Mouse (Mus musculus) hindbrain, embryonic 12.5 days (tissue): Measurements from ENCODE around the gene Wrap73. TPM values are rescaled to one million over a fixed set of nuclear protein-coding genes. Genes with fewer than 3 reads are reported as not detected.
A peak's percentile ranks its signal among the peaks of the same experiment; 100 is the strongest.

Experiments
- ATAC-seq: fragments of 200-750 bp; cut with Nextera tagmentation; 2 replicates; pipeline ENCODE4 v1.8.0; 2017; ENCODE audit warnings: moderate TSS enrichment; ENCODE audit not compliant: low FRiP score
- H3K27ac ChIP-seq: fragments of 300-500 bp; sonication (generic); 2 replicates; pipeline ENCODE4 v1.5.1; 2016; ENCODE audit warnings: mild to moderate bottlenecking
- H3K27me3 ChIP-seq: fragments of 300-500 bp; sonication (generic); 2 replicates; pipeline ENCODE4 v1.6.1; 2016; ENCODE audit warnings: mild to moderate bottlenecking
- H3K36me3 ChIP-seq: fragments of 300-500 bp; sonication (generic); 2 replicates; pipeline ENCODE4 v1.6.1; 2016; ENCODE audit warnings: mild to moderate bottlenecking
- H3K4me1 ChIP-seq: fragments of 300-500 bp; sonication (generic); 2 replicates; pipeline ENCODE4 v1.6.1; 2016
- H3K4me2 ChIP-seq: fragments of 300-500 bp; sonication (generic); replicated peaks from 2 replicates; pipeline ENCODE4 v1.6.1; 2016; ENCODE audit warnings: mild to moderate bottlenecking
- H3K4me3 ChIP-seq: fragments of 300-500 bp; sonication (generic); 2 replicates; pipeline ENCODE4 v1.5.1; 2016; ENCODE audit warnings: mild to moderate bottlenecking
- H3K9ac ChIP-seq: fragments of 300-500 bp; sonication (generic); 2 replicates; pipeline ENCODE4 v1.6.1; 2016; ENCODE audit warnings: mild to moderate bottlenecking, moderate library complexity
- H3K9me3 ChIP-seq: fragments of 300-500 bp; sonication (generic); replicated peaks from 2 replicates; pipeline ENCODE4 v1.6.1; 2016; ENCODE audit warnings: mild to moderate bottlenecking
- WGBS: fragments of 180-500 bp; shearing (Covaris S2); methylation state at CpG from one replicate; pipeline ENCODE4 v1.1.7; 2016; 5-methylcytosine and 5-hydroxymethylcytosine counted together
- polyA plus RNA-seq: library from polyadenylated mRNA; unstranded; fragments of >200 nt; fragmentation: Nextera tagmentation; extraction: Ambion mirVana; gene quantifications from 2 replicates; pipeline ENCODE4 v1.2.1, GENCODE M21; 2016

The Wrap73 gene
- polyA plus RNA-seq, 1 experiment from 2014 or later = 42.9 TPM

- 0 out of 2 replicates have a peak overlapping the region, but pooled peaks have one; percentile 1 for H3K4me3 ChIP-seq
- H3K9ac ChIP-seq = no peak overlapping the region
Observed at GRCm38 (mm10) chr4:154141009-154141867, 934 bp upstream of the Wrap73 start.

DNA sequence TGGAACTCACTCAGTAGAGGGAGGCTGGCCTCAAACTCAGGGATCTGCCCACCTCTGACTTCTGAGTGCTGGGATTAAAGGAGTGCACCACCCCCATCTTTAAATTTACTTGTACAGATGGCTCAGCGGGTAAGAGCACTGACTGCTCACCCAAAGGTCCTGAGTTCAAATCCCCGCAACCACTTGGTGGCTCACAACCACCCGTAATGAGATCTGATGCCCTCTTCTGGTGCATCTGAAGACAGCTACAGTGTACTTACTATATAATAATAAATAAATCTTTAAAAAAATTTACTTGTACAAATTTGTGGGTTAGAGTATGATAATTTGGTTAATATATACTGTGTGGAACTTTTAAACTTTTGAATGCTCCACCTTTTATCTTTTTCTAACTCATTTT, 2.5 kb downstream of the Wrap73 start:
- no peak for ATAC-seq
- peaks cover 20% of the 10 kb centered on the region for H3K27me3 ChIP-seq
- H3K9ac ChIP-seq = no peak overlapping the region
- no peak overlapping the region for H3K27ac ChIP-seq
- H3K9me3 ChIP-seq = no peaks in the 10 kb centered on the region
- no peak overlapping the region for H3K4me3 ChIP-seq
- no peak overlapping the region for H3K4me2 ChIP-seq
- peaks cover 23% of the 10 kb centered on the region for H3K36me3 ChIP-seq
- 83% methylated on average over 3 of the region's 3 CpGs for WGBS
- peaks cover 27% of the 10 kb centered on the region for H3K4me1 ChIP-seq

More at GRCm38 (mm10) chr4:154141009-154141867, 934 bp upstream of the Wrap73 start:
- Histone ChIP-seq H3K4me2 (peak overlapping the region; percentile 89), H3K9me3 (no peaks in the 10 kb centered on the region), H3K27me3 (peaks cover 55% of the 10 kb centered on the region), H3K4me1 (peaks cover 33% of the 10 kb centered on the region), H3K36me3 (peaks cover 2% of the 10 kb centered on the region; the same call in 1 of the 2 replicates), H3K27ac (no peak overlapping the region)
- no peak for ATAC-seq
- 1% methylated on average over 42 of the region's 42 CpGs for WGBS

GRCm38 (mm10) chr4:154146342-154146741, 4.2 kb downstream of the Wrap73 start:
- peaks cover 4% of the 10 kb centered on the region for H3K27me3 ChIP-seq
- peaks cover 37% of the 10 kb centered on the region for H3K36me3 ChIP-seq
- H3K9ac ChIP-seq = no peak overlapping the region
- H3K4me3 ChIP-seq = no peak overlapping the region
- H3K27ac ChIP-seq = no peak overlapping the region
- H3K4me2 ChIP-seq = no peak overlapping the region
- no peaks in the 10 kb centered on the region for H3K9me3 ChIP-seq
- no peak for ATAC-seq
- peaks cover 15% of the 10 kb centered on the region for H3K4me1 ChIP-seq
- WGBS = 85% methylated on average over 10 of the region's 10 CpGs

DNA sequence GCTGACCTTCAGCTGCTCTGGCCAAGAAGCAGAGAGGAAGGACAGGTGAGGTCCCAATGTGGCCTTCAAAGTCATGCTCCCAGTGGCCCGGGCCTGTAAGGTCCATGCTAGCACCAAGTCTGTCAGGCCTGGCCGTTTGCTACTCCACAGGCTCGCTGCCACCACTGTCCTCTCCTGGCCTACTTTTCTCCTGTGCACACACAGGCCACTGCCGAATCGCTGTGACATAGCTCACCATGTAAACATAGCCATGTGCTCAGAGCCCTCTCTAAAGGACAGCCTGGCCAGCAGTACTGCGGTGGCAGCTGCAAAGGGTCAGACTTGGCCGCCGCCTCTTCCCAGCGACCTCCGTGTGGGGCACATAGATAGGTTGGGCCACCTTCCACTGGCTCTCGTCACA, 11.9 kb downstream of the Wrap73 start:
- H3K36me3 ChIP-seq = peaks cover 86% of the 10 kb centered on the region
- no peak overlapping the region for H3K9ac ChIP-seq
- no peaks in the 10 kb centered on the region for H3K27me3 ChIP-seq
- no peaks in the 10 kb centered on the region for H3K9me3 ChIP-seq
- ATAC-seq = no peak
- H3K4me1 ChIP-seq = peaks cover 11% of the 10 kb centered on the region
- no peak overlapping the region for H3K4me2 ChIP-seq
- 69% methylated on average over 11 of the region's 11 CpGs for WGBS
- H3K27ac ChIP-seq = no peak overlapping the region
- no peak overlapping the region for H3K4me3 ChIP-seq

GRCm38 (mm10) chr4:154156050-154156449, 13.9 kb downstream of the Wrap73 start:
- Histone ChIP-seq H3K36me3 (peaks cover 70% of the 10 kb centered on the region), H3K9ac (no peak overlapping the region), H3K27me3 (no peaks in the 10 kb centered on the region), H3K4me1 (peaks cover 21% of the 10 kb centered on the region), H3K4me3 (no peak overlapping the region), H3K9me3 (no peaks in the 10 kb centered on the region), H3K27ac (no peak overlapping the region), H3K4me2 (no peak overlapping the region)
- WGBS = 87% methylated on average over 7 of the region's 7 CpGs
- no peak for ATAC-seq

DNA sequence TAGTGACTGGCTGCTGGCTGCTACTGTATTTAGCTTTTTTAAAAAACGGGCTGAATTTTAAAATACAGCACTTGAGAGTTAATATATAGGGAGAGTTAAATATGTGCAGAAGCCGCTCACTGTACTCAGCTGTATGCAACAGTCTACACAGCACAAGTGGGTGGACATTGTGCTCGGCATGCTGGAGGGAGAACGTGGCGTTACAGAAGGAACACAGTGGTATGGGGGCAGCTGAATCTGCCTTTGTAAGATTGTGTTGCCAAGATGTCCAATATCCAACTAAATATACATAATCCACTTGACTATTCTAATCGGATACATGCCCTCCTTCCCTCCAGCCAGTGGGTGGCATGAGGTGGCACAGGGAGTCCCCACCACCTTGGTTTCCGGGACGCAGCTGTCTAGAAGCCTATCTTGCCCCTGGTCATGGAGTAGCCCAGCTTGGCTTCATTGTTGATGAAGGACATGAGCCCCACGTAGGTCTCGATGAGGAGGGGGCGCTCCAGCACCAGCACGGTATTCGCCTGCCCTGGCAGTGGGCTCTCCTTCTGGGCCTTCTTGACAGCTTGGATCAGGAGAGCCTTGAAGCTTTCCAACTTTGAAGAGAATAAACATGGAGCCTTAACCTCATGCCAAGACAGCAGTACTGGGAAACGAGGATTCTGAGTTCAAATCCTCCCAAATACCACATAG, 15.9 kb downstream of the Wrap73 start:
- Histone ChIP-seq H3K9me3 (no peaks in the 10 kb centered on the region), H3K36me3 (peaks cover 50% of the 10 kb centered on the region), H3K9ac (no peak overlapping the region), H3K4me2 (no peak overlapping the region), H3K27ac (no peak overlapping the region), H3K4me3 (no peak overlapping the region), H3K27me3 (no peaks in the 10 kb centered on the region), H3K4me1 (peaks cover 27% of the 10 kb centered on the region)
- ATAC-seq = no peak
- WGBS = 95% methylated on average over 14 of the region's 14 CpGs

DNA sequence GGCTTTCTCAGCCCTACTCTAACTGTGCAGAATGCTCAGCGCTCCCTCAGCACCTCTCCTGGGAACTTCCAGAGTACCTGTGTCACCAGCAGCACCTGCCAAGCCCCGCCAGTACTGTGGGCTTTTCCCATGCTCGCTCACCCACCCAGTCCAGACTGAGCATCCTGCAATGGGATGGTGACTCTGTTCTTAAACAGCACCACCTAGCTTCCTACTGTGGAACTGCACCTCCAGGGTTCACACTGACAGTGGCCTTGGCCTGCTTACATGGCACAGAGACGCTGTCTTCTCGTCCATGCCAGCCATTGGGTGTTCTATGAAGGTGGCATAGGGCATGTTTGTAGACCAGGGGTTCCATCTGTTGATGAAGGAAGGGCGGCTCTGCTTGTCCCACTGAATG, 16.8 kb downstream of the Wrap73 start:
- Histone ChIP-seq H3K27ac (no peak overlapping the region), H3K36me3 (peaks cover 44% of the 10 kb centered on the region), H3K27me3 (no peaks in the 10 kb centered on the region), H3K4me3 (0 out of 2 replicates have a peak overlapping the region, but pooled peaks have one; percentile 93), H3K9ac (no peak overlapping the region), H3K4me2 (peak overlapping the region; percentile 84; the same call in 1 of the 2 replicates), H3K9me3 (no peaks in the 10 kb centered on the region), H3K4me1 (peaks cover 27% of the 10 kb centered on the region)
- ATAC-seq = peak; percentile 9; the same call in 1 of the 2 replicates
- 16% methylated on average over 6 of the region's 6 CpGs for WGBS

- ATAC-seq = peak; percentile 59
- H3K27ac ChIP-seq = peak overlapping the region; percentile 52
- H3K27me3 ChIP-seq = no peaks in the 10 kb centered on the region
- no peaks in the 10 kb centered on the region for H3K9me3 ChIP-seq
- H3K4me1 ChIP-seq = peaks cover 26% of the 10 kb centered on the region
- WGBS = 2% methylated on average over 28 of the region's 47 CpGs
- peak overlapping the region; percentile 84 for H3K4me2 ChIP-seq
- H3K9ac ChIP-seq = peak overlapping the region; percentile 91
- peaks cover 38% of the 10 kb centered on the region for H3K36me3 ChIP-seq
- peak overlapping the region; percentile 93 for H3K4me3 ChIP-seq
Observed at GRCm38 (mm10) chr4:154159961-154160537, 17.9 kb downstream of the Wrap73 start.

GRCm38 (mm10) chr4:154160538-154161390, 18.6 kb downstream of the Wrap73 start, which contains the start of gene Tprgl:
Tprgl (minus strand) TSS chr4:154160666.
- Histone ChIP-seq H3K27ac (peak within 1 kb of the TSS; percentile 52), H3K36me3 (peaks cover 31% of the 10 kb centered on the region), H3K27me3 (no peaks in the 10 kb centered on the region), H3K4me3 (peak within 1 kb of the TSS; percentile 93), H3K9ac (peak within 1 kb of the TSS; percentile 91), H3K4me1 (peaks cover 23% of the 10 kb centered on the region), H3K4me2 (peak within 1 kb of the TSS; percentile 90), H3K9me3 (no peaks in the 10 kb centered on the region)
- ATAC-seq = peak; percentile 95
- 1% methylated on average over 69 of the region's 75 CpGs for WGBS

- Histone ChIP-seq H3K9ac (no peak overlapping the region), H3K9me3 (no peaks in the 10 kb centered on the region), H3K27me3 (peaks cover 2% of the 10 kb centered on the region; the same call in 1 of the 2 replicates), H3K4me3 (no peak overlapping the region), H3K27ac (no peak overlapping the region), H3K36me3 (peaks cover 6% of the 10 kb centered on the region), H3K4me1 (peaks cover 23% of the 10 kb centered on the region), H3K4me2 (no peak overlapping the region)
- 16% methylated on average over 7 of the region's 7 CpGs for WGBS
- no peak for ATAC-seq
Observed at GRCm38 (mm10) chr4:154163296-154163695, 21.1 kb downstream of the Wrap73 start.

- Histone ChIP-seq H3K27ac (no peak overlapping the region), H3K4me1 (peaks cover 22% of the 10 kb centered on the region), H3K4me3 (no peak overlapping the region), H3K27me3 (peaks cover 36% of the 10 kb centered on the region), H3K36me3 (no peaks in the 10 kb centered on the region), H3K9ac (no peak overlapping the region), H3K9me3 (no peaks in the 10 kb centered on the region), H3K4me2 (no peak overlapping the region)
- no peak for ATAC-seq
- WGBS = 23% methylated on average over 5 of the region's 5 CpGs
Observed at GRCm38 (mm10) chr4:154167053-154167452, 24.9 kb downstream of the Wrap73 start.
